In the genomic region with DNA sequence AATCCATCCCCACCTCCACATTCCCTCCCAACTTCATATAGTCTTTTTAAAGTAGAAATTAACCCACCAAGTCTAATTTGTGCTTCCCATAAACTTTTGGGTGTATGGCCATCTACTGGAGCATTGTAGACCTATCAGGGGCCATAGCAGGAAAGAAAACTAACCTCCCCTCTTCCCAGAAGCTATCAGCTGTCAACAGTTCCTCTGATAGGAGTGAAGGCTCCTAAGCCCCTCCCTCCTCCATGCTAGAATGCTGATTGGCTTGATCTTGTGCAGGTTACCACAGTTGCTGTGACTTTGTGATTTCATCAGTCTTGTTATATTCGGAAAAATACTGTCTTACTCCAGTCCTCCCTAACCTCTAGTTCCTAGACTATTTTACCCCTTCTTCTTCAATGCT, we compare ENCODE assay signal across 22 mouse cellular contexts.
DNase-seq lines count a peak whose midpoint lies in the region; ATAC-seq and TF ChIP-seq lines count a peak whose summit lies in the region.
"Had no signal": no experiment of that assay in that cellular context is flagged by ENCODE, and none has a peak within 500 bp of the region (broad histone marks: within the 10 kb centered on the region; RNA-seq: fewer than 3 reads in every experiment).

No protein-coding gene starts in this region.

- H3K27me3 ChIP-seq in liver, embryonic 14.5 days (ENCODE audit: control insufficient read depth, insufficient read depth, low read length): no peaks in the 10 kb centered on the region
- H3K27me3 ChIP-seq: CH12.LX; embryonic facial prominence, embryonic 15.5 days; heart, embryonic 15.5 days had no signal

- peak; percentile 80 for ATAC-seq in liver, embryonic 14.5 days (ENCODE audit: insufficient read depth)
- 0 out of 2 replicates have a peak, but pooled peaks have one; percentile 37 for ATAC-seq in megakaryocyte progenitor cell, adult 5-6 weeks (replicated peaks; ENCODE audit: poor library complexity)
- ATAC-seq: forebrain, embryonic 16.5 days had no signal

- no peaks in the 10 kb centered on the region for H3K9me3 ChIP-seq in liver, embryonic 14.5 days (ENCODE audit: control insufficient read depth, low read length)
- H3K9me3 ChIP-seq: embryonic facial prominence, embryonic 15.5 days; forebrain, embryonic 12.5 days; heart, embryonic 10.5 days; heart, embryonic 15.5 days; hindbrain, embryonic 13.5 days had no signal

- H3K4me1 ChIP-seq in liver, embryonic 14.5 days (replicated peaks; ENCODE audit: control insufficient read depth in 2 of 2, insufficient read depth in 2 of 2, low read length in 1 of 2): peaks cover 28 to 29% of the 10 kb centered on the region in 2 experiments
- H3K4me1 ChIP-seq: embryonic facial prominence, embryonic 15.5 days; heart, embryonic 10.5 days; heart, embryonic 15.5 days had no signal

- TF ChIP-seq EP300 in liver, embryonic 14.5 days (IDR thresholded peaks at IDR 0.05; ENCODE audit: low read depth): peak; percentile 23; the same call in 1 of the 2 replicates

- intact Hi-C loops in left cerebral cortex, postnatal 14 days (cut with DNase I): loop anchor here (10.0 kb wide), 1 partner anchor 104 kb away; no protein-coding TSS in a partner anchor

- TF ChIP-seq CTCF in liver, embryonic 14.5 days (IDR thresholded peaks at IDR 0.05; ENCODE audit: low read depth): no peak

- H3K36me3 ChIP-seq in liver, embryonic 14.5 days (replicated peaks; ENCODE audit: control insufficient read depth, insufficient read depth, low read depth): no peaks in the 10 kb centered on the region
- H3K36me3 ChIP-seq: embryonic facial prominence, embryonic 15.5 days; forebrain, embryonic 12.5 days; heart, embryonic 10.5 days; heart, embryonic 15.5 days; hindbrain, embryonic 13.5 days had no signal

- 0 out of 2 replicates have a peak overlapping the region, but pooled peaks have one; percentile 11 for H3K4me2 ChIP-seq in liver, embryonic 14.5 days (ENCODE audit: low read depth)
- H3K4me2 ChIP-seq: embryonic facial prominence, embryonic 15.5 days; forebrain, embryonic 12.5 days; heart, embryonic 15.5 days; hindbrain, embryonic 13.5 days had no signal

- WGBS in liver, embryonic 14.5 days (ENCODE audit: insufficient replicate concordance): 79% methylated on average over 1 of the region's 1 CpGs

- H3K4me3 ChIP-seq in liver, embryonic 14.5 days (ENCODE audit: insufficient read depth in 1 of 2, low read depth in 2 of 2, low read length in 2 of 2): no peak overlapping the region
- H3K4me3 ChIP-seq: embryonic facial prominence, embryonic 15.5 days; forebrain, embryonic 12.5 days; heart, embryonic 10.5 days; heart, embryonic 15.5 days; hindbrain, embryonic 13.5 days had no signal

- no peak overlapping the region for H3K9ac ChIP-seq in liver, embryonic 14.5 days (replicated peaks)
- H3K9ac ChIP-seq: embryonic facial prominence, embryonic 15.5 days; forebrain, embryonic 12.5 days; heart, embryonic 15.5 days; hindbrain, embryonic 13.5 days had no signal

- H3K27ac ChIP-seq in liver, embryonic 14.5 days: no peak overlapping the region
- H3K27ac ChIP-seq: embryonic facial prominence, embryonic 15.5 days; forebrain, embryonic 12.5 days; heart, embryonic 10.5 days; heart, embryonic 15.5 days; hindbrain, embryonic 13.5 days had no signal

- peak; percentile 32 for DNase-seq in c-Kit-positive CD71-positive TER-119-positive erythroid progenitor cells, embryonic 14.5 days (ENCODE audit: low spot score)
- peak; percentile 62 for DNase-seq in liver
- DNase-seq in liver, embryonic 14.5 days (ENCODE audit: low read depth in 3 of 3, low spot score in 3 of 3): peak in 1 of 3 experiments; percentile 30
- no peak for DNase-seq in left cerebral cortex, postnatal 14 days (ENCODE audit: low spot score in 2 of 2)
- DNase-seq in ovary, postnatal 36 days (ENCODE audit: low spot score): no peak
- no peak for DNase-seq in cerebellum, adult 9-10 months
- DNase-seq: adrenal gland, adult 2 months; adrenal gland, postnatal 25 days; cerebellum, adult 2 months; cerebellum, postnatal 14 days; embryo, embryonic 11 days; gastrocnemius, postnatal 10 days; heart, adult 18-20 months; heart, postnatal 14 days had no signal

Comparison
In these comparisons a context has a peak if more than half of its experiments do, and no peak if none do; other contexts are left out.
1. DNase-seq: peak in c-Kit-positive CD71-positive TER-119-positive erythroid progenitor cells, embryonic 14.5 days (single experiment) and liver (single experiment); none in left cerebral cortex, postnatal 14 days (0 of 2), ovary, postnatal 36 days (single experiment) and cerebellum, adult 9-10 months (single experiment).